Mouse (Mus musculus): ENCODE measurements around the gene Coro2b. TPM values are rescaled to one million over a fixed set of nuclear protein-coding genes. Genes with fewer than 3 reads are reported as not detected.
A peak's percentile ranks its signal among the peaks of the same experiment; 100 is the strongest.

Gene Coro2b
- polyA plus RNA-seq, 1 experiment: 3.1 TPM

DNA sequence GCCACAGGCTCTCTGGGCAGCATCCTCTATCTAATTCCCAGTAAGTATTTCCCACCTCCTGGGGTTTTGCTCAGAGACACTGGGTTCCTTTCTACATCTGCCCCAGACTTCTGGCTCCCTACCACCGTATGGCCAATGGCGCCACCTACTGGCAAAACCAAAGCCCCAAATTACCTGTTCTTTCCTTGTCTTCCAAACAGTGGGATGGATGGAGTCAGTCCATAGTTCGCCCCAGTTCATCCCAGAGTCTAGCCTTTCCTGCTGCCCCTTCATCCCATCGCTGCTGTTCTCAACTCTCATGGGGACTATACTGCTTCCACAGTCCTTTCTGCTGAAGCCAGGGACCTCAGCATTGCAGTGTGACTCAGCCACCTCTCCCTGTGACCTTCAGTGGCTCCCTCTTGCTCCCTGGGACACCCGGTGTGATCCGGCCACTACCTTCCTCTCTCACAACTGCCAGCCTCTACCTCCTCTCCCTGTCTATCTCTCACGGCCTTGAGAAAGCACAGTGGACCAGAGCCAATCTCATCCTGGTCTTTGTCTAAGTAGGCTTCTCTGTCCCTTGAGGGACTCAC is 16.6 kb upstream of the Coro2b start:
- Histone ChIP-seq H3K27ac (ENCODE audit: insufficient read depth, low read length) (no peak overlapping the region), H3K27me3 (ENCODE audit: control insufficient read depth, insufficient read depth, low read length, poor library complexity, severe bottlenecking) (no peaks in the 10 kb centered on the region), H3K4me1 (ENCODE audit: control insufficient read depth, insufficient read depth, low read length) (no peaks in the 10 kb centered on the region), H3K36me3 (ENCODE audit: control insufficient read depth, insufficient read depth, low read length, poor library complexity, severe bottlenecking) (no peaks in the 10 kb centered on the region), H3K9me3 (replicated peaks; ENCODE audit: control insufficient read depth, insufficient read depth, low read length, poor library complexity, severe bottlenecking) (no peaks in the 10 kb centered on the region), H3K4me3 (ENCODE audit: low read depth, low read length) (no peak overlapping the region), H3K9ac (ENCODE audit: low read depth, poor library complexity, severe bottlenecking) (no peak overlapping the region)
- TF ChIP-seq EP300 (IDR thresholded peaks at IDR 0.05; ENCODE audit: insufficient read depth, low read depth, low read length) (no peak), CTCF (IDR thresholded peaks at IDR 0.05; ENCODE audit: low read depth, low read length) (peak; percentile 90)

DNA sequence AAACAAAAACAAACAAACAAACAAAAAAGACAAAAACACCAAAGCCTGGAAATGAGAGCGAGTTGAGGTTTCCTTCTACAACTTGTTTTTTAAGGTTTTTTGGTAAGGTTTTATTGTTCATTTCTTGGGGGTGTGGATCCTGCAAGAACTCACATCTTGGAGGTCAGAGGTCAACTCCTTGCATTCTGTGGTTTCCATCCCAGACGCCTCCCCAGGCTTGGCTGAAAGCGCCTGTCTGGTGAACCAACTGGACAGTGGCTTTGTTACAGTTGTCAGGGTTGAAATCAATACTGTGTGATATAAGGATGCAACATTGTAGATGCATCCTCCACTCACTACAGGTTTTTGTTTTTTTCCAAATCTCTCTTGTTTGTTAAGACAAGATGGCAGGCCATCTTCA is 14.7 kb upstream of the Coro2b start:
- Histone ChIP-seq H3K27ac (ENCODE audit: insufficient read depth, low read length) (no peak overlapping the region), H3K9me3 (replicated peaks; ENCODE audit: control insufficient read depth, insufficient read depth, low read length, poor library complexity, severe bottlenecking) (no peaks in the 10 kb centered on the region), H3K36me3 (ENCODE audit: control insufficient read depth, insufficient read depth, low read length, poor library complexity, severe bottlenecking) (no peaks in the 10 kb centered on the region), H3K27me3 (ENCODE audit: control insufficient read depth, insufficient read depth, low read length, poor library complexity, severe bottlenecking) (no peaks in the 10 kb centered on the region), H3K9ac (ENCODE audit: low read depth, poor library complexity, severe bottlenecking) (no peak overlapping the region), H3K4me3 (ENCODE audit: low read depth, low read length) (no peak overlapping the region), H3K4me1 (ENCODE audit: control insufficient read depth, insufficient read depth, low read length) (no peaks in the 10 kb centered on the region)
- TF ChIP-seq CTCF (IDR thresholded peaks at IDR 0.05; ENCODE audit: low read depth, low read length) (no peak), EP300 (IDR thresholded peaks at IDR 0.05; ENCODE audit: insufficient read depth, low read depth, low read length) (no peak), POLR2A (IDR thresholded peaks at IDR 0.05; ENCODE audit: insufficient read depth, low read length) (no peak)

DNA sequence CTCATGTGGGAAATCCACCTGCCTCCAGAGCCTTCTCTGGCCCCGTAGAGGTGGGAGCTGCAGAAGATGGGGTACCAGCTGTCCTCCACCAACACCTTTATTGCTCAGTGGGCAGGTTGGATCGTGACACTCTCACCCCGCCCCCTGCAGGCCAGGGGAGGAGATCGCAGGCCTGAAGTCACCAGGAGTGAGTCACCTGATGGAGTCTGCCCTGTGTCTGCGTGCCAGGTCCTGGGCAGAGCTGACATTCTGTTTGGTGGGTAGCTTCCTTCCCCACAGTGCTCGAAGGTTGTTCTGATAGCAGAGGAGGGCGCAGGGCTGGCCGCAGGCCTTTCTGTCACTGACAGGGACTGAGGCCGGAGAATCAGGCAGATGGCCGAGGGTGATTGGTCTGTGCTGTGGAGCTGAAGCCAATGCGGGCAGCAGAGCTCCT is 13.8 kb upstream of the Coro2b start:
- Histone ChIP-seq H3K4me3 (ENCODE audit: low read depth, low read length) (peak overlapping the region; percentile 34), H3K4me1 (ENCODE audit: control insufficient read depth, insufficient read depth, low read length) (no peaks in the 10 kb centered on the region), H3K9ac (ENCODE audit: low read depth, poor library complexity, severe bottlenecking) (no peak overlapping the region), H3K27ac (ENCODE audit: insufficient read depth, low read length) (no peak overlapping the region), H3K27me3 (ENCODE audit: control insufficient read depth, insufficient read depth, low read length, poor library complexity, severe bottlenecking) (no peaks in the 10 kb centered on the region), H3K36me3 (ENCODE audit: control insufficient read depth, insufficient read depth, low read length, poor library complexity, severe bottlenecking) (no peaks in the 10 kb centered on the region), H3K9me3 (replicated peaks; ENCODE audit: control insufficient read depth, insufficient read depth, low read length, poor library complexity, severe bottlenecking) (no peaks in the 10 kb centered on the region)
- TF ChIP-seq POLR2A (IDR thresholded peaks at IDR 0.05; ENCODE audit: insufficient read depth, low read length) (no peak), EP300 (IDR thresholded peaks at IDR 0.05; ENCODE audit: insufficient read depth, low read depth, low read length) (no peak), CTCF (IDR thresholded peaks at IDR 0.05; ENCODE audit: low read depth, low read length) (peak; percentile 89)

DNA sequence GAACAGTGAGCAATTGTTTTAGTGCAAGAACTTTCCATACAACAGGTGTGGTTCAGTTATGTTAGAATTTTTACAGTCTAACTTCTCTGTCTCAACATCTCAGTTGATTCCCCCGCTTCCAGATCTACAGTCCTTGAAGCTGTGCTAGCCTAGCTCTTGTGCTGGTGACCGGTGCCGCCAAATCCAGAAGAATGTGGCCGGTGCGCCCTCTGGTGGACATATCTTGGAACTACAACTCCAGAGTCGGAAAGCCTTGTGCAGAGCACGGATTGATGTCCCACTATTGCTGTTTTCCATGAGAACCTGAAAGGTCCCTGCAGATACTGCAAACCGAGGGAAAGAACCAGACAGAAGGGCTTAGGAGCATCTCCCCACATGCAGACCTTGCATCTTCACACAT is 13.0 kb upstream of the Coro2b start:
- H3K27ac ChIP-seq (ENCODE audit: insufficient read depth, low read length): no peak overlapping the region
- no peaks in the 10 kb centered on the region for H3K27me3 ChIP-seq (ENCODE audit: control insufficient read depth, insufficient read depth, low read length, poor library complexity, severe bottlenecking)
- H3K9ac ChIP-seq (ENCODE audit: low read depth, poor library complexity, severe bottlenecking): no peak overlapping the region
- TF ChIP-seq POLR2A (IDR thresholded peaks at IDR 0.05; ENCODE audit: insufficient read depth, low read length) (no peak), EP300 (IDR thresholded peaks at IDR 0.05; ENCODE audit: insufficient read depth, low read depth, low read length) (no peak), CTCF (IDR thresholded peaks at IDR 0.05; ENCODE audit: low read depth, low read length) (peak; percentile 95)
- H3K4me3 ChIP-seq (ENCODE audit: low read depth, low read length): no peak overlapping the region
- no peaks in the 10 kb centered on the region for H3K36me3 ChIP-seq (ENCODE audit: control insufficient read depth, insufficient read depth, low read length, poor library complexity, severe bottlenecking)
- H3K9me3 ChIP-seq (replicated peaks; ENCODE audit: control insufficient read depth, insufficient read depth, low read length, poor library complexity, severe bottlenecking): no peaks in the 10 kb centered on the region
- H3K4me1 ChIP-seq (ENCODE audit: control insufficient read depth, insufficient read depth, low read length): no peaks in the 10 kb centered on the region

DNA sequence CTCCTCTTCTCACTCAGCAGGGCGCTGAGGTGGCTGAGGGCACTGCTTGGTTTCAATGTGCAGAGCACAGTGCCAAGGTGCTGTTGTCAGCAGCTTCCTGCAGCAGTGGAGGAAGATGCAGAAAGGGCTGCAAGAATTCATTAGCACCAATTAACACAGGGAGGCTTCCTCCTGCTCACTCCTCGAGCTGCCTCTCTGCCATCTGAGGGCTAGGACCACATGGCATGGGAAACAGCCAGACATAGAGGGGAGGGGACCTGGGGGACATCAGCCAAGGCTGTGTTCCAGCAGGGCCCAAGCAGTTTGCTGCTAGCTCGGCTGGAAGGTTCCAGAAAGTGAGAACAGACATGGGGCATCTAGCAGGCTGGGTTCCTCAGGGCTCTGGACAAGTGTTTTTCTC is 10.6 kb upstream of the Coro2b start:
- no peaks in the 10 kb centered on the region for H3K36me3 ChIP-seq (ENCODE audit: control insufficient read depth, insufficient read depth, low read length, poor library complexity, severe bottlenecking)
- no peak for TF ChIP-seq EP300 (IDR thresholded peaks at IDR 0.05; ENCODE audit: insufficient read depth, low read depth, low read length)
- no peak for TF ChIP-seq CTCF (IDR thresholded peaks at IDR 0.05; ENCODE audit: low read depth, low read length)
- no peak for TF ChIP-seq POLR2A (IDR thresholded peaks at IDR 0.05; ENCODE audit: insufficient read depth, low read length)
- no peaks in the 10 kb centered on the region for H3K27me3 ChIP-seq (ENCODE audit: control insufficient read depth, insufficient read depth, low read length, poor library complexity, severe bottlenecking)
- H3K4me1 ChIP-seq (ENCODE audit: control insufficient read depth, insufficient read depth, low read length): no peaks in the 10 kb centered on the region
- no peak overlapping the region for H3K4me3 ChIP-seq (ENCODE audit: low read depth, low read length)
- no peaks in the 10 kb centered on the region for H3K9me3 ChIP-seq (replicated peaks; ENCODE audit: control insufficient read depth, insufficient read depth, low read length, poor library complexity, severe bottlenecking)
- H3K27ac ChIP-seq (ENCODE audit: insufficient read depth, low read length): no peak overlapping the region
- no peak overlapping the region for H3K9ac ChIP-seq (ENCODE audit: low read depth, poor library complexity, severe bottlenecking)

DNA sequence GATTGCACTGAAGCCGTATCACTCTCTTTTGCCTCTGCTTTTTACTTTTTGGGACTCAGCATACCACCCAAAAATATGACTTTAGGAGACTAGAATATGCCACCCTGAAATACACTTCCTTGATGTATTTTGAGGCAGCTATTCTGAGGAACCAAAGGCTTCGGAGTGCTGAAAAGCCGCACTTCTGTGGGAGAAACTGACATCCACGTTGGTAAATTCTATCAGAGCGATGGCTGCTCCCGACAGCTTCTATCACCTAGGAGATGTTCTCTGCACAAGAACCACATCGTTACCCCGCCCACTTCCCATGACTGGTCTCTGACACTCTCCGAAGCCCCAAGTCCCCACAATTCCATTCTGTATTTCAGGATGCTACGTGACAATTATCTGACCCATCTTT is 8.0 kb upstream of the Coro2b start:
- no peaks in the 10 kb centered on the region for H3K27me3 ChIP-seq (ENCODE audit: control insufficient read depth, insufficient read depth, low read length, poor library complexity, severe bottlenecking)
- no peak overlapping the region for H3K27ac ChIP-seq (ENCODE audit: insufficient read depth, low read length)
- peaks cover 3% of the 10 kb centered on the region for H3K4me1 ChIP-seq (ENCODE audit: control insufficient read depth, insufficient read depth, low read length)
- no peak overlapping the region for H3K4me3 ChIP-seq (ENCODE audit: low read depth, low read length)
- no peak overlapping the region for H3K9ac ChIP-seq (ENCODE audit: low read depth, poor library complexity, severe bottlenecking)
- H3K36me3 ChIP-seq (ENCODE audit: control insufficient read depth, insufficient read depth, low read length, poor library complexity, severe bottlenecking): no peaks in the 10 kb centered on the region
- TF ChIP-seq EP300 (IDR thresholded peaks at IDR 0.05; ENCODE audit: insufficient read depth, low read depth, low read length) (no peak), POLR2A (IDR thresholded peaks at IDR 0.05; ENCODE audit: insufficient read depth, low read length) (no peak), CTCF (IDR thresholded peaks at IDR 0.05; ENCODE audit: low read depth, low read length) (no peak)
- H3K9me3 ChIP-seq (replicated peaks; ENCODE audit: control insufficient read depth, insufficient read depth, low read length, poor library complexity, severe bottlenecking): no peaks in the 10 kb centered on the region

Data from ES-Bruce4 (cell line).